Mouse (Mus musculus) forebrain, embryonic 11.5 days (tissue): Measurements from ENCODE around the gene Pla2g5. TPM values are rescaled to one million over a fixed set of nuclear protein-coding genes. Genes with fewer than 3 reads are reported as not detected.

Source experiments
- ATAC-seq: fragments of 200-750 bp; cut with Nextera tagmentation; replicated peaks from 2 replicates; pipeline ENCODE4 v1.8.0; 2017; ENCODE audit warnings: moderate TSS enrichment; ENCODE audit not compliant: low FRiP score
- DNase-seq: peaks from one replicate; pipeline ENCODE4 v3.0.0-alpha.2; 2017; ENCODE audit warnings: low spot score
- H3K27ac ChIP-seq: fragments of 300-500 bp; sonication (generic); 2 replicates; pipeline ENCODE4 v1.5.1; 2014; ENCODE audit warnings: low read depth, low read length
- H3K27me3 ChIP-seq: fragments of 300-500 bp; sonication (generic); 2 replicates; pipeline ENCODE4 v1.6.1; 2014; ENCODE audit warnings: mild to moderate bottlenecking, low read length, mixed read lengths; ENCODE audit not compliant: control insufficient read depth, insufficient read depth
- H3K36me3 ChIP-seq: fragments of 300-500 bp; sonication (generic); 2 replicates; pipeline ENCODE4 v1.6.1; 2014; ENCODE audit warnings: mild to moderate bottlenecking, low read length, moderate library complexity, mixed read lengths; ENCODE audit not compliant: control insufficient read depth, insufficient read depth
- H3K4me1 ChIP-seq: fragments of 300-500 bp; sonication (generic); replicated peaks from 2 replicates; pipeline ENCODE4 v1.6.1; 2014; ENCODE audit warnings: low read length, mixed read lengths; ENCODE audit not compliant: control insufficient read depth, insufficient read depth
- H3K4me2 ChIP-seq: fragments of 300-500 bp; sonication (generic); 2 replicates; pipeline ENCODE4 v1.6.1; 2014; ENCODE audit warnings: low read depth, mild to moderate bottlenecking, low read length, moderate library complexity, mixed read lengths; ENCODE audit not compliant: severe bottlenecking
- H3K4me3 ChIP-seq: fragments of 300-500 bp; sonication (generic); 2 replicates; pipeline ENCODE4 v1.5.1; 2014; ENCODE audit warnings: low read depth, low read length
- H3K9ac ChIP-seq: fragments of 300-500 bp; sonication (generic); 2 replicates; pipeline ENCODE4 v1.6.1; 2014; ENCODE audit warnings: low read length
- H3K9me3 ChIP-seq: fragments of 300-500 bp; sonication (generic); 2 replicates; pipeline ENCODE4 v1.6.1; 2016; ENCODE audit warnings: low read length, mixed read lengths; ENCODE audit not compliant: control insufficient read depth
- WGBS: fragments of 180-500 bp; shearing (Covaris S2); extraction: QIAGEN DNeasy Blood & Tissue Kit; methylation state at CpG from one replicate; pipeline ENCODE4 v1.1.7; 2014; 5-methylcytosine and 5-hydroxymethylcytosine counted together
- polyA plus RNA-seq: library from polyadenylated mRNA; unstranded; fragments of >200 nt; fragmentation: Nextera tagmentation; extraction: Ambion mirVana; gene quantifications from 2 replicates; pipeline ENCODE4 v1.2.1, GENCODE M21; 2014

Pla2g5 gene
- polyA plus RNA-seq, 1 experiment from 2014 or later = 0.33 TPM

- DNase-seq (no peak), ATAC-seq (no peak)
- peaks cover 2% of the 10 kb centered on the region; the same call in 1 of the 2 replicates for H3K9me3 ChIP-seq
- no peak overlapping the region for H3K4me3 ChIP-seq
- no peak overlapping the region for H3K27ac ChIP-seq
- H3K4me1 ChIP-seq = no peaks in the 10 kb centered on the region
- H3K9ac ChIP-seq = no peak overlapping the region
- no peaks in the 10 kb centered on the region for H3K36me3 ChIP-seq
- H3K4me2 ChIP-seq = no peak overlapping the region
- WGBS = 75% methylated on average over 2 of the region's 2 CpGs
- H3K27me3 ChIP-seq = no peaks in the 10 kb centered on the region
These were observed 42.2 kb downstream of the Pla2g5 start for GRCm38 (mm10) chr4:138821036-138821435.

DNA sequence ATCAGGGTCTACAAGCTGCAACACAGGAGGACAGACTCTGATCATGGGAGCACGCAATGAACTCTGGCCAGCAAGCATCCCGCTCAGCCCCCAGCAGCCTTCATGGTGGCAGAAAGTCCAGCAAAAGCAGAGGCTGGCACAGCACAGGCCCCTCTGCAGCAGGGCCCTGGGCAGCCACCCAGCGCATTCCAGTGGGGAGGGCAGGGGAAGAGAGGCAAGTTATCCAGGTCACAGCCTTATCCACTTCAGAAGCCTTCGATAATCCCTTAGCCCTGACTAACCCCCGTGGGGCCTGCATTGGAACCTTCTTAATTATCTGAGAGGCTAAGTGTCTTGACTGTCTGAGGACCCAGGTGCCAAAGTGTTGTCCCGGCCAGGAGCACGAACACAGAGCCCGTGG is 44.2 kb downstream of the Pla2g5 start:
- WGBS = 31% methylated on average over 8 of the region's 8 CpGs
- Histone ChIP-seq H3K27ac (no peak overlapping the region), H3K36me3 (no peaks in the 10 kb centered on the region), H3K9ac (no peak overlapping the region), H3K4me2 (no peak overlapping the region), H3K4me3 (no peak overlapping the region), H3K27me3 (no peaks in the 10 kb centered on the region), H3K9me3 (peaks cover 2% of the 10 kb centered on the region; the same call in 1 of the 2 replicates), H3K4me1 (no peaks in the 10 kb centered on the region)
- DNase-seq (no peak), ATAC-seq (no peak)

DNA sequence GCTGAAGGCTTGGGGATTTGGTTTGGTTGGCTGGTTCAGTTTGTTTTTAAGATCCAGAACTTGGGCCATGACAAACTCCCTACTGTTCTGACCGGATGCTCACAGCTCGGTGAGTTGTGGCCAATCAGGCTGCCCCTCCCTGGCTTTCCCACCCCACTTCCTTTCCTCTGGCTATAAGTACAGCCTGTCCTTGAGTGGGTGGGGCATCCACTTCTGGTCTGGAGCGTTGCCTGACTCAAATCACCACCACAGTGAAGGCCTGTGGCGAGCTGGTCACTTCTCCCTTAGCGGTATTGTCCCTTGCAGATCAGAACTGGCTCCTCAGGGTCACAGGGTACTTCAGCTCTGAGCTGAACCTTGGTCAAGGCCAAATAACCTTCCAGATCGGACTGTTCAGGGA is 45.5 kb downstream of the Pla2g5 start:
- H3K27me3 ChIP-seq = no peaks in the 10 kb centered on the region
- H3K9ac ChIP-seq = no peak overlapping the region
- H3K9me3 ChIP-seq = no peaks in the 10 kb centered on the region
- H3K36me3 ChIP-seq = no peaks in the 10 kb centered on the region
- H3K4me3 ChIP-seq = no peak overlapping the region
- DNase-seq = no peak
- ATAC-seq = no peak
- no peaks in the 10 kb centered on the region for H3K4me1 ChIP-seq
- 84% methylated on average over 6 of the region's 6 CpGs for WGBS
- no peak overlapping the region for H3K27ac ChIP-seq
- H3K4me2 ChIP-seq = no peak overlapping the region

GRCm38 (mm10) chr4:138816166-138816565 is 47.1 kb downstream of the Pla2g5 start:
- whole genome bisulfite sequencing = 86% methylated on average over 9 of the region's 9 CpGs

GRCm38 (mm10) chr4:138806920-138807541 is 56.3 kb downstream of the Pla2g5 start:
- H3K4me2 ChIP-seq = no peak overlapping the region
- no peak for ATAC-seq
- no peak overlapping the region for H3K27ac ChIP-seq
- H3K9me3 ChIP-seq = no peaks in the 10 kb centered on the region
- H3K27me3 ChIP-seq = no peaks in the 10 kb centered on the region
- H3K4me3 ChIP-seq = no peak overlapping the region
- no peak for DNase-seq
- WGBS = 84% methylated on average over 7 of the region's 7 CpGs
- H3K36me3 ChIP-seq = no peaks in the 10 kb centered on the region
- H3K4me1 ChIP-seq = no peaks in the 10 kb centered on the region
- no peak overlapping the region for H3K9ac ChIP-seq

More at GRCm38 (mm10) chr4:138816166-138816565, 47.1 kb downstream of the Pla2g5 start:
- no peaks in the 10 kb centered on the region for H3K36me3 ChIP-seq
- DNase-seq = no peak
- H3K4me2 ChIP-seq = no peak overlapping the region
- H3K4me3 ChIP-seq = no peak overlapping the region
- H3K27ac ChIP-seq = no peak overlapping the region
- H3K9ac ChIP-seq = no peak overlapping the region
- ATAC-seq = no peak
- H3K9me3 ChIP-seq = no peaks in the 10 kb centered on the region
- H3K27me3 ChIP-seq = no peaks in the 10 kb centered on the region
- no peaks in the 10 kb centered on the region for H3K4me1 ChIP-seq

GRCm38 (mm10) chr4:138806160-138806559 is 57.1 kb downstream of the Pla2g5 start:
- Histone ChIP-seq H3K27me3 (no peaks in the 10 kb centered on the region), H3K4me1 (no peaks in the 10 kb centered on the region), H3K9ac (no peak overlapping the region), H3K4me3 (no peak overlapping the region), H3K27ac (no peak overlapping the region), H3K36me3 (no peaks in the 10 kb centered on the region), H3K9me3 (no peaks in the 10 kb centered on the region), H3K4me2 (no peak overlapping the region)
- DNase-seq = no peak
- WGBS = 88% methylated on average over 8 of the region's 8 CpGs
- ATAC-seq = no peak

DNA sequence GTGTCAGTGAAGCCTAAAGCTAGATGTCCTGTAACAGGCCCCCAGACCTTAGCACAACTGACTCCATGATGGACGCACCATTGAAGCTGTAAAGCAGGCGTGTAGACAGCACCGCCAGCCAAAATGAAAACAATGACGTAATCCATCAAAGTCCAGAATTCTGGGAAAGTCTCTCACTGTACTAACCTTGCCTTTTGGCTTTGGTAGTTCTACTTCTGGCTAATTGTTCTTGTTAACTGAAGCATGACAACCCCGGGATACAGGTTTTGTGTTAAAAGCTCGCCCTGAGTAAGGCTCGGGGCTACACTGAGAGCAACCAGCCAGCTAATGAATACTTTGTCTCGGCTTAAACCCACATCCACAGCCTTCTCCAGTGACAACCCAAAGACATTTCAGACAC is 58.0 kb downstream of the Pla2g5 start:
- ATAC-seq (no peak), DNase-seq (no peak)
- Histone ChIP-seq H3K9me3 (no peaks in the 10 kb centered on the region), H3K27ac (no peak overlapping the region), H3K27me3 (no peaks in the 10 kb centered on the region), H3K4me2 (no peak overlapping the region), H3K36me3 (no peaks in the 10 kb centered on the region), H3K4me1 (no peaks in the 10 kb centered on the region), H3K4me3 (no peak overlapping the region), H3K9ac (no peak overlapping the region)
- WGBS = 35% methylated on average over 8 of the region's 8 CpGs

DNA sequence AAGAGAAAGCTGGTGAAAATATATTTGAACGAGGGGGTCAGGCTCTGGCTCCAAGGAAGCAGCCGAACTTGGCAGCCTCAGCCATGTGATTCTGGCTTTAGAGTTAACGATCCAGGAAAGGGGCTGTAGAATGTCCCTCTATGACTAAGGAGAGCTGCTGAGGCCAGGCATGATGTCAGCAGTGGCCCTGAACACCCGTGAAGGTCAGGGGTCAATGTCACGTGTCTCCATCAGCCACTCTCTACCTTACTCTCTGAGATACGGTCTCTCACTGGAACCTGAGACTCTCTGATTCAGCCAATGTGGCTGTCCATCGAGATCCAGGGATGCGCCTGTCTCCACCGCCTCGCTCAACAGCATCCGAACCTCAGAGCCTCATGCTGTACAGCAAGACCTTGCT is 60.4 kb downstream of the Pla2g5 start:
- no peak overlapping the region for H3K27ac ChIP-seq
- no peak overlapping the region for H3K4me3 ChIP-seq
- no peaks in the 10 kb centered on the region for H3K9me3 ChIP-seq
- no peak for ATAC-seq
- no peaks in the 10 kb centered on the region for H3K27me3 ChIP-seq
- no peak overlapping the region for H3K4me2 ChIP-seq
- no peaks in the 10 kb centered on the region for H3K4me1 ChIP-seq
- WGBS = 88% methylated on average over 11 of the region's 11 CpGs
- no peak for DNase-seq
- H3K36me3 ChIP-seq = no peaks in the 10 kb centered on the region
- no peak overlapping the region for H3K9ac ChIP-seq

DNA sequence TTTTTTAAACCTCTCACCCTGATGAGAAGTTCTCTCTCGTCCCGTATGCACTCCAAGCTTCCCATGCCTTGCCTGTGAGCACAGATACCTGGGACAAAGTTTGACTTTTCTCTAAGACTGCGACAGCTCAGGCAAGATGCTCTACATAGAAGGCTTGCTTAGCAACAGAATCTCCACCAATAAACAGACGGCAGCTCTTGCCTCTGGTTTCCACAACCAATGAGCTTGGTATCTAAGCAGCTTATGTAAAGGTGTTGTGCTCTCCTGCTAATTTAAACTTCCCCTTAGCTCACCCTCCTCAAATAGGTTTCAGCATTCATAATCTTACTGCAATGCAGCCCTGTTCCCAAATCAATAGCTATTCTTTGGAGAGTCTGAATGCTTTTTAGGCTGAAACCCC is 61.7 kb downstream of the Pla2g5 start:
- DNase-seq (no peak), ATAC-seq (no peak)
- Histone ChIP-seq H3K4me1 (no peaks in the 10 kb centered on the region), H3K9ac (no peak overlapping the region), H3K4me3 (no peak overlapping the region), H3K9me3 (no peaks in the 10 kb centered on the region), H3K4me2 (no peak overlapping the region), H3K36me3 (no peaks in the 10 kb centered on the region), H3K27ac (no peak overlapping the region), H3K27me3 (no peaks in the 10 kb centered on the region)
- 80% methylated on average over 4 of the region's 4 CpGs for WGBS
